Mouse (Mus musculus) common myeloid progenitor, adult 5-6 weeks (primary cell): Measurements from ENCODE around the gene Trim45. TPM values are rescaled to one million over a fixed set of nuclear protein-coding genes. Genes with fewer than 3 reads are reported as not detected.

Source experiments
- total RNA-seq: library from RNA; stranded (forward); fragments of 200-1000, 187-1606 nt; gene quantifications from 2 replicates; pipeline ENCODE4 v1.2.3, GENCODE M21; 2017

Trim45 gene
- total RNA-seq, 1 experiment from 2014 or later: 7.6 TPM

Other genes with a start within 250 kb of the Trim45 start
- gene Man1a2, start 236.7 kb upstream of the Trim45 start, total RNA-seq: 72.5 and 107 TPM in 2 replicates
- not detected in 2 replicates for gene Vtcn1, start 96.7 kb upstream of the Trim45 start, total RNA-seq
- gene Ttf2, start 47.5 kb downstream of the Trim45 start, total RNA-seq: 32.6 and 35.4 TPM in 2 replicates
- 0.15 TPM in 1 of 2 replicates, not detected in the other for gene Cd101, start 107.4 kb downstream of the Trim45 start, total RNA-seq
- gene Ptgfrn, start 188.1 kb downstream of the Trim45 start, total RNA-seq: not detected in 2 replicates